Mouse (Mus musculus) embryonic facial prominence, embryonic 15.5 days (tissue): Measurements from ENCODE around the gene Ddi2. TPM values are rescaled to one million over a fixed set of nuclear protein-coding genes. Genes with fewer than 3 reads are reported as not detected.
"Not testable (repeated sequence)": the region's sequence is repeated elsewhere in the genome, so short reads cannot be mapped to it uniquely, and the experiment has no call there.

ENCODE experiments used
- ATAC-seq: fragments of 200-750 bp; cut with Nextera tagmentation; 2 replicates; pipeline ENCODE4 v1.8.0; 2017; ENCODE audit warnings: low read depth, moderate TSS enrichment; ENCODE audit not compliant: insufficient number of reproducible peaks, low FRiP score, low TSS enrichment
- H3K27ac ChIP-seq: fragments of 300-500 bp; sonication (generic); replicated peaks from 2 replicates; pipeline ENCODE4 v1.5.1; 2015; ENCODE audit warnings: mild to moderate bottlenecking, inconsistent platforms
- H3K27me3 ChIP-seq: fragments of 300-500 bp; sonication (generic); 2 replicates; pipeline ENCODE4 v1.6.1; 2015; ENCODE audit warnings: inconsistent platforms
- H3K36me3 ChIP-seq: fragments of 300-500 bp; sonication (generic); 2 replicates; pipeline ENCODE4 v1.6.1; 2015; ENCODE audit warnings: mild to moderate bottlenecking, inconsistent platforms
- H3K4me1 ChIP-seq: fragments of 300-500 bp; sonication (generic); 2 replicates; pipeline ENCODE4 v1.6.1; 2015; ENCODE audit warnings: inconsistent platforms
- H3K4me2 ChIP-seq: fragments of 300-500 bp; sonication (generic); replicated peaks from 2 replicates; pipeline ENCODE4 v1.6.1; 2015; ENCODE audit warnings: mild to moderate bottlenecking, inconsistent platforms
- H3K4me3 ChIP-seq: fragments of 300-500 bp; sonication (generic); replicated peaks from 2 replicates; pipeline ENCODE4 v1.5.1; 2015; ENCODE audit warnings: mild to moderate bottlenecking, inconsistent platforms
- H3K9ac ChIP-seq: fragments of 300-500 bp; sonication (generic); 2 replicates; pipeline ENCODE4 v1.6.1; 2015; ENCODE audit warnings: inconsistent platforms
- H3K9me3 ChIP-seq: fragments of 300-500 bp; sonication (generic); replicated peaks from 2 replicates; pipeline ENCODE4 v1.6.1; 2016; ENCODE audit warnings: inconsistent platforms
- WGBS: fragments of 180-500 bp; shearing (Covaris S2); methylation state at CpG from one replicate; pipeline ENCODE4 v1.1.7; 2015; 5-methylcytosine and 5-hydroxymethylcytosine counted together
- polyA plus RNA-seq: library from polyadenylated mRNA; unstranded; fragments of >200 nt; fragmentation: Nextera tagmentation; extraction: Ambion mirVana; gene quantifications from 2 replicates; pipeline ENCODE4 v1.2.1, GENCODE M21; 2015

The Ddi2 gene
- polyA plus RNA-seq = 25.2 and 26.7 TPM in 2 replicates

- peak; percentile 83 for ATAC-seq
- peaks cover 34% of the 10 kb centered on the region for H3K4me1 ChIP-seq
- H3K9me3 ChIP-seq = no peaks in the 10 kb centered on the region
- peak within 1 kb of the TSS; percentile 97 for H3K27ac ChIP-seq
- peak within 1 kb of the TSS; percentile 77 for H3K4me2 ChIP-seq
- no peaks in the 10 kb centered on the region for H3K36me3 ChIP-seq
- peak within 1 kb of the TSS; percentile 97 for H3K9ac ChIP-seq
- peak within 1 kb of the TSS; percentile 92 for H3K4me3 ChIP-seq
- H3K27me3 ChIP-seq = no peaks in the 10 kb centered on the region
- WGBS = under 1% methylated on average over 104 of the region's 105 CpGs
Measured at GRCm38 (mm10) chr4:141722731-141723672, at the start of gene Ddi2. TSS of gene Ddi2 (minus strand) at chr4:141723419.

GRCm38 (mm10) chr4:141773019-141773418 is 49.8 kb upstream of the Ddi2 start:
- ATAC-seq, H3K27me3 ChIP-seq, H3K4me1 ChIP-seq, H3K4me2 ChIP-seq, H3K9me3 ChIP-seq, H3K27ac ChIP-seq, H3K9ac ChIP-seq, H3K4me3 ChIP-seq: not testable (repeated sequence)
- WGBS = 80% methylated on average over 4 of the region's 4 CpGs
- H3K36me3 ChIP-seq = peaks cover 94% of the 10 kb centered on the region

DNA sequence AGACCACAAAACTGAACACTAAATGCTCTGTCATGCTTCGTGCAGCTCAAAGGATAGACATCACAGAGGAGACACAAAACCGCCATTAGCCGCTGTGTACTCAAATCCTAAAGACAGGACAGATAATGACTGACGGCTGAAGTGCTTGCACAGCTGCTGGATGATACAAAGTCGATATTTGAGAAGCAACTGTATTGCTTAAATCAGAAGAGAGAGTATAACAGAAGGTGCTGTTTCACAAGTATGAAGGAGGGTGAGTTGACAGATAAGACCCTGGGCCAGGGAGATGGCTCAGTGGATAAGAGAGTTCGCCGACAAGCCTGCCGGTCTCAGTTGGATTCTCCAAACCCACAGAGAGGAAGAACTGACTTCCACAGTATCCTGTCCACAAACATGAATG is 48.6 kb upstream of the Ddi2 start:
- Histone ChIP-seq H3K4me3 (no peak overlapping the region), H3K36me3 (peaks cover 90% of the 10 kb centered on the region), H3K27ac (no peak overlapping the region), H3K9ac (no peak overlapping the region), H3K4me2 (no peak overlapping the region), H3K4me1 (peaks cover 17% of the 10 kb centered on the region), H3K9me3 (no peaks in the 10 kb centered on the region), H3K27me3 (no peaks in the 10 kb centered on the region)
- WGBS = 80% methylated on average over 8 of the region's 8 CpGs
- ATAC-seq = no peak

GRCm38 (mm10) chr4:141769501-141770160 is 46.4 kb upstream of the Ddi2 start:
- no peak for ATAC-seq
- H3K27me3 ChIP-seq = no peaks in the 10 kb centered on the region
- H3K9ac ChIP-seq = no peak overlapping the region
- H3K9me3 ChIP-seq = no peaks in the 10 kb centered on the region
- no peak overlapping the region for H3K27ac ChIP-seq
- 87% methylated on average over 8 of the region's 8 CpGs for WGBS
- peaks cover 28% of the 10 kb centered on the region for H3K4me1 ChIP-seq
- no peak overlapping the region for H3K4me2 ChIP-seq
- H3K4me3 ChIP-seq = no peak overlapping the region
- peaks cover 82% of the 10 kb centered on the region for H3K36me3 ChIP-seq

- H3K27me3 ChIP-seq = no peaks in the 10 kb centered on the region
- H3K27ac ChIP-seq = peak overlapping the region; percentile 94
- H3K36me3 ChIP-seq = peaks cover 82% of the 10 kb centered on the region
- no peaks in the 10 kb centered on the region for H3K9me3 ChIP-seq
- peaks cover 28% of the 10 kb centered on the region for H3K4me1 ChIP-seq
- H3K4me3 ChIP-seq = no peak overlapping the region
- peak; percentile 86 for ATAC-seq
- peak overlapping the region; percentile 32 for H3K4me2 ChIP-seq
- no peak overlapping the region for H3K9ac ChIP-seq
- 59% methylated on average over 19 of the region's 19 CpGs for WGBS
Measured at GRCm38 (mm10) chr4:141767353-141768036, 44.3 kb upstream of the Ddi2 start.

GRCm38 (mm10) chr4:141766668-141767352 is 43.6 kb upstream of the Ddi2 start:
- peak; percentile 84 for ATAC-seq
- peak overlapping the region; percentile 32 for H3K4me2 ChIP-seq
- no peaks in the 10 kb centered on the region for H3K27me3 ChIP-seq
- H3K27ac ChIP-seq = peak overlapping the region; percentile 94
- 26% methylated on average over 19 of the region's 19 CpGs for WGBS
- H3K9ac ChIP-seq = no peak overlapping the region
- peaks cover 82% of the 10 kb centered on the region for H3K36me3 ChIP-seq
- no peak overlapping the region for H3K4me3 ChIP-seq
- no peaks in the 10 kb centered on the region for H3K9me3 ChIP-seq
- peaks cover 28% of the 10 kb centered on the region for H3K4me1 ChIP-seq

- no peak for ATAC-seq
- Histone ChIP-seq H3K4me2 (peak overlapping the region; percentile 32), H3K4me1 (peaks cover 28% of the 10 kb centered on the region), H3K27ac (peak overlapping the region; percentile 94), H3K9ac (no peak overlapping the region), H3K27me3 (no peaks in the 10 kb centered on the region), H3K36me3 (peaks cover 82% of the 10 kb centered on the region), H3K4me3 (no peak overlapping the region), H3K9me3 (no peaks in the 10 kb centered on the region)
- WGBS = 58% methylated on average over 8 of the region's 8 CpGs
Measured at GRCm38 (mm10) chr4:141766316-141766667, 43.1 kb upstream of the Ddi2 start.

DNA sequence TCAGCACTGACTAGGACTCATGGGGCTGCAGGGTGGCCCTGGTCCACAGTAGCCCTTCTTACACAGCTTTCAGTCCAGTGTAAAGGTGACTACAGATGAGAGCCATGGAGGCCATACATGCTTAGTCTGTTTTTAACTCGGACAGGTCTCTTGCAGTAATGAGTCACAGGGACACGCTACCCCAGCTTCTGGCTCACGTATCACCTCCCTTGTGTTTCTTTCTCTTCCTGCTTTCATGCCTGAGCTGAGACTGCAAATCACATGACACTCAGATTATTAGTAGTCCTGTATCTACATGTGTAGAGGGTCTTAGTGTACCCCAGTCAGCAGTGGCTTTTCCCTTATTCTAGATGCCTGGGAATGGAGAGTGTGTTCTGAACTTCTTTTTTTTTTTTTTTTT is 41.8 kb upstream of the Ddi2 start:
- no peak overlapping the region for H3K4me2 ChIP-seq
- WGBS = 86% methylated on average over 3 of the region's 3 CpGs

GRCm38 (mm10) chr4:141763476-141763875 is 40.3 kb upstream of the Ddi2 start:
- 90% methylated on average over 12 of the region's 12 CpGs for WGBS
- no peak overlapping the region for H3K4me2 ChIP-seq
- H3K4me3 ChIP-seq = no peak overlapping the region
- no peaks in the 10 kb centered on the region for H3K27me3 ChIP-seq
- no peak overlapping the region for H3K9ac ChIP-seq
- H3K4me1 ChIP-seq = peaks cover 27% of the 10 kb centered on the region
- no peaks in the 10 kb centered on the region for H3K9me3 ChIP-seq
- H3K27ac ChIP-seq = no peak overlapping the region
- ATAC-seq = no peak
- H3K36me3 ChIP-seq = peaks cover 60% of the 10 kb centered on the region

More for the DNA sequence above, 41.8 kb upstream of the Ddi2 start:
- Histone ChIP-seq H3K27ac (no peak overlapping the region), H3K9ac (no peak overlapping the region), H3K27me3 (no peaks in the 10 kb centered on the region), H3K9me3 (no peaks in the 10 kb centered on the region), H3K4me1 (peaks cover 28% of the 10 kb centered on the region), H3K4me3 (no peak overlapping the region), H3K36me3 (peaks cover 75% of the 10 kb centered on the region)
- ATAC-seq = no peak

DNA sequence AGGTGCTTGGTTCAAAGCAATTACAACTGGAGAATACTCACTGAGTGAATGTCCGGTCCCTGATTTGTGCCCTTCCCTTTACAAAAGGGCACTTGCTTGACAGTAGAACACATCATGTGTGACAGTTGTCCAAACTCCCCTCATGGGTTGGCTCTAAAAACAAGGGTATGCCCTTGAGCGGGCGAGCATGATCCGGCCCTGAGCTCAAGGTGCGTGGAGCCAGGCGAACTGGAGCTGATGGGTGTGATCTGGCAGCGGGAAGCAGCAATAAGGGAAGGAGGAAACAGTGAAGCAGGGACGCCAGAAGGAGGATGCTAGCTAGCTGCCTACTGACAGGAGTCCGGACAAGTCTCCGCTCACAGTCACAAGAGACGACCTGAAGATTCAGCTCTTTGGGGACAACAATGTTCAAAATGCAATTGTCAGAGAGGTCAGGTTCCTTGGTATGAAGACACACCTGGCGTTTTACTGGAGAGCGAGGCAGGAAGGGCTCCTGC is 38.9 kb upstream of the Ddi2 start:
- Histone ChIP-seq H3K9ac (no peak overlapping the region), H3K27ac (no peak overlapping the region), H3K36me3 (peaks cover 51% of the 10 kb centered on the region), H3K4me2 (no peak overlapping the region), H3K4me3 (no peak overlapping the region), H3K9me3 (no peaks in the 10 kb centered on the region), H3K27me3 (no peaks in the 10 kb centered on the region), H3K4me1 (peaks cover 14% of the 10 kb centered on the region)
- WGBS = 91% methylated on average over 13 of the region's 13 CpGs
- no peak for ATAC-seq
